Mouse (Mus musculus) lung, postnatal 25 days (tissue): ENCODE measurements around the gene Tctn1.

ENCODE experiments used
- DNase-seq: peaks from one replicate; pipeline ENCODE4 v3.0.0; 2022; ENCODE audit warnings: low spot score

The Tctn1 gene

DNA sequence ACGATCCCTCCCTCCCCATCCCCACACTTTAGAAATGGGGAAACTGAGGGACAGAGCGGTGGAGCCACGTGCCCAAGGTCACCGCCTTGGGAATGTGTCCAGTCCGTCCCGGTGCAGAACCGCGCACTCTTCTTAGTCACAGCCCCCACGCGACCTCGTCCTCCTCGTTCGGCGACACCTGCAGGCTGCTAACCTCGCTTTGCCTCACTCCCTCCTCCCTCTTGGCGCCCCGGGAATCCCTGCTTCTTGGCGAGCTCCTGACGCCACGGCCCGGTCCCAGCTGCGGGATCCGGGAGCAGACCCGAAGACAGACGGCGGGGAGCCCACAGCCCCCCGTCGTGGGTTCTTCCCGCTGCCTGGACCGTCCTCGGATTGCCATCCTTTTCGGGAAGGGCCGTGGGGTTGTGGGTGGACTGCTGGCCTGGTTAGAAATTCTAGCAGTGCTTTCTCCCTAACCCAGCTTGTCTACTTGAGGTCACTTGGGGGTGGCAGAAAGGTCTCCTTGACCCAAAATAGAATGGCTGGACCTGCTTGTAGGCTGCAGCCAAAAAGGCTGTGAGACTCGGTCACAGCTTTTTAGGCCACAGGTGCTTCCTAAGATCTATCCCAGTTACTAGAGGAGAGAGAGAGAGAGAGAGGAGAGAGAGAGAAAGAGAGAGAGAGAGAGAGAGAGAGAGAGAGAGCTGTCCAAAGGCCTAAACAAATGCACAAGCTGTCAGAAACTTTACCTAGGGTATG lies 20.9 kb upstream of the Tctn1 start:
- peak; percentile 56 for DNase-seq

DNA sequence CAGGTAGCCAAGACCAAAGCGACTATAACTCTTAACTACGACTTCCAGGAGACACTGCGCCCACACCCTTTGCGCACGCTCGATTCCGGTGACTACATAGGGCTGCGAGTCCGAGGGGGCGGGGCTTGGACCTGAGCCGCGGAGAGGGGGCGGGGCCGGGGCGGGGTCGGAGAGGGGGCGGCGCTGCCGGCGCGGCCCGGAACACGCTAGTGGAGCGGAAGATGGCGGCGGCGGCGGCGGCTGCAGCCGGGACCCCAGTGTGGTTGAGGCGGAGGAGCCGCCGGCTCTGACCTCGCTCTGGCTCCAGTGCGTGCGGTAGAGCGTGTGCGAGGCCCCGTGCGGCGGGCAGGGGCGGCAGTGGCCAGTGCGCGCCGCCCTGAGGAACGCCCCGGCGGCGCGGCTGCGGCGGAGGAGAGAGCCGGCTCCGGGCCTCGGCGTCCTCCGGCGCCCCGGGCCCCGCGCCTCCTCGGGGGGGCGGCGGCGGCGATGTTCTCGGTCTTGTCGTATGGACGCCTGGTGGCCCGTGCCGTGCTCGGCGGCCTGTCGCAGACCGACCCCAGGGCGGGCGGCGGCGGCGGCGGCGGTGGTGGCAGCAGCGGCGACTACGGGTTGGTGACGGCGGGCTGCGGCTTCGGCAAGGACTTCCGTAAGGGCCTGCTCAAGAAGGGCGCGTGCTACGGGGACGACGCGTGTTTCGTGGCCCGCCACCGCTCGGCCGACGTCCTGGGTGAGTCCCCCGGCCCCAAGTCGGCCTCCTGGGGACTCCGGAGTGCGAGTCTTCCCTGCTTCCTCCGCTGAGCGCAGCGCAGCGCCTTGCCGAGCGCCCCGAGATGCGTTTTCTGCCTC lies 20.1 kb upstream of the Tctn1 start, which contains the start of gene Pptc7:
TSS of gene Pptc7 (plus strand) at position 183 of the 846 bp plus-strand sequence.
- peak; percentile 92 for DNase-seq

GRCm38 (mm10) chr5:122283828-122284182 lies 19.5 kb upstream of the Tctn1 start:
- DNase-seq, result no peak

DNA sequence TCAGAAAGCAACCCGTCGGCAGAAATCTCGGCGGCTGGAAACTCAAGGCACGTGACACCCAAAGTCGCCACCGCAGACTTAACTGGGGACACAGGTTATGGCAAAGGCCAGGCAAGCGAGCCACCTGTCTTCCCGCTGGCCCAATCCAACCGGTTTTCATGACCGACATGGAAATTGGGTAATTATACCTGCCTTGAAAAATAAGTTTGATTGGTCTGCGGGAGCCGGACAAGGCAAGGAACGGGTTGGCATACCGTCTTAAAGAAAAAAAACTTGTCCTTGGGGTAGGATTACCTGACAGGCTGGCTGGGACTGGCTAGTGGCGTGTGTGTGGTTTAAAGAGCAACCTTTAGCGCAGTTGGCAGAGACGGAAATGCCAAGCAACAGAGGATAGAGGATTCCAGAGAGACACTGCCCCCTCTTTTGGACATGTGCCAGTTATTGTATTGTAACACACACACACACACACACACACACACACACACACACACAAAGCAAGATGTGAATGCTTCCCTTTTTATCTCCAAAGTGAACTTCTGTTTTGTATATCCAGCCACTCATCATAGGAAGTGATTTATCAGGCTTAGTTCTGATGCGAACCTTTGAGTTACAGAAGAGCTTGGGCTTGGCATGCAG lies 16.7 kb upstream of the Tctn1 start:
- peak; percentile 57 for DNase-seq

GRCm38 (mm10) chr5:122280422-122280826 lies 16.2 kb upstream of the Tctn1 start:
- peak; percentile 69 for DNase-seq

DNA sequence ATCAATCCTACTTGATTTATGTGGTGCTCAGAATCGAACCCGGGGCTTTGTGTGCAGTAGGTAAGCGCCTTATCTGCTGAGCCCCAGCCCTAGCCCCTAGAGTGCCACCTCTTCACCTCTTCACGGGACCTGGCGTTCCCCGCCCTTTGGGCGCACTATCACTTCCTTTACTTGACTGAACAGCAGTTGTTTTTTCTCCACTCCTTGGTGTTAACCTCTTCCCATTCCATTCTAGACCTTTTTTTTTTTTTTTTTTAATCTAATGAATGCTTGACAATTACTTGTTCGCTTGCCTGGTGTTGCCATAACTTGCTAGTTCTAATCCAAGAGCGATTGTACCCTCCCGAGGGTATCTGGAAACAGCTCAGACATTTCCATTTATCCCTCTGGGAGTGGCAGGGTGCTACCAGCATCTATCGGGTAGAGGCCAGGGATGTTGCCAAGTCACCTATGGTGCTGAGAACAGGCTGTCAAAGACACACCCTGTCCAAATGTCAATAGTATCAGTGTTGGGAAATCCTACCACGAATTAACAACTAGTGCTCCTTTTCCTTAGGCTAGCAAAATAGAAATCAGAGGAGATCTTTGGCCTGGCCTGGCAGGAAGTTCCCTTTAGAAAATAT lies 15.7 kb upstream of the Tctn1 start:
- peak; percentile 72 for DNase-seq

GRCm38 (mm10) chr5:122278946-122279345 lies 14.7 kb upstream of the Tctn1 start:
- no peak for DNase-seq

DNA sequence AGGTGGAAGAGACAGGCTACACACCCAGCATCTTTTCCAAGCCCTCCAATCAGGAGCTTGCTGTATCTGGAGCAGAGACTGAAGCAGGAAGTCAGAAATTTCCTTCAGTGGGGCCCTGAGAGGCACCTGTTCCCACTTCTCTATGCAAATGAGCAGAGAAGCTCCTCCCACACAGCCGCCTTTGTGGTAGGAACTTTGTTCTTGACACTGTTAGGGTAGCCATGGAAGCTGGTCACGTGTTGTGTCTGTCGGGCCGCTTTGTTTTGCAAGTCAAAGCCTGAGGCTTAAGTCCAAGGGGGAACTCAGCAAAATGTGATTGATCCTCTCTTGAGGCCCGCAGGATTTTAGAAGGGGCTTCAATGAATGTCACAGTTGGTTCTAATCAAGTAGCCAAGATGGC lies 10.5 kb upstream of the Tctn1 start:
- peak; percentile 86 for DNase-seq

DNA sequence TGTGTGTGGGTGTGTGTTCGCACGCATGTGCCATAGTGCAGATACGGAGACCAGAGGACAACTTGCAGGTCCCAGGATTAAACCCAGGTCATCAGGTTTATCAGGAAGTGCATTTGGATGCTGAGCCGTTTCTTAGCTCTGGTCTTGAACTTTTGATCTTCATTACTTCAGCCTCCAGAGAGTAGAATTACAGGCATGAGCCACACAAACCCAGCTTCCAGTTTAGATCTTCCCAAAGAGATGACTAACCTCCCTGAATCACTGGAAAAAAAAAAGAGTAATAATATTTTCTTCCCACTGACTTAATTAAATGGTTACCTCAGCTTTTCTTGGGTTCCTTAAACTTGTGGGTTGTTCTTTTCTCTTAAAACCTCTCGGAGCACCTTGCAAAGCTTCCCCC lies 8.6 kb upstream of the Tctn1 start:
- DNase-seq, result no peak

- peak; percentile 64 for DNase-seq
Observed at GRCm38 (mm10) chr5:122268858-122269604, 4.8 kb upstream of the Tctn1 start.

- DNase-seq, result peak; percentile 84
Observed at GRCm38 (mm10) chr5:122267899-122268298, 3.6 kb upstream of the Tctn1 start.

DNA sequence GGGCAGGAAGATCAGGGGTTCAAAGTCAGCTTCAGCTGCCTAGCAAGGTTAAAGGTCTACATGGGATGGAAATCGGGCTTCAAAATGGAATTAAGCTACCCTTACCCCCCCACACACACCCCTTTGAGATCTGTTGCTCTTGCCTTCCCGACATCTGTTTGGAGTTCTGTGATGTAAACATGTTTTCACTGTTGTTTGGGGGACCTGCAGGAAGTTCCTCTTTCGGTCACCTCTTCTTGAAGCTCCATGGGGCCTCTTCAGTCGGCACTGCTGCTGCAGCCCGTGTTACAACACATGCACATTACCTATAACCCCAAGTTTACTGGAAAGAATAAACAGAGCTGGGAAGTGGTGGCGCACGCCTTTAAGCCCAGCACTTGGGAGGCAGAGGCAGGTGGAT lies 2.9 kb upstream of the Tctn1 start:
- DNase-seq, result no peak

- DNase-seq, result no peak
Observed at GRCm38 (mm10) chr5:122265942-122266341, 1.7 kb upstream of the Tctn1 start.

DNA sequence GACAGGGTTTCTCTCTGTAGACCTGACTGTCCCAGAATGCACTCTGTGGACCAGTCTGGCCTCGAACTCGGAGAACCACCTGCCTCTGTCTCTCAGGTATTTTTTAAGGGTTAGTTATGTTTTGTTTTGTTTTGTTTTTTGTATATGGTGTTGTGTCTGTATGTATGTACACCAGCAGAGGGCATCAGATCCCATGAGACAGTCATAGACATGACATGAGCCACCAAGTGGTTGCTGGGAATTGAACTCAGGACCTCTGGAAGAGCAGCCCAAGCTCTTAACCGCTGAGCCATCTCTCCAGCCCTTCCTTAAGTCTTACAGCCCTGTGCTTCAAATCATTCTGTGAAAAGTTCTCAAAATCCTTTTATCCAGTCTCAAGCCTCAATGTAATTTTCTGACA lies 927 bp upstream of the Tctn1 start:
- DNase-seq, result no peak

DNA sequence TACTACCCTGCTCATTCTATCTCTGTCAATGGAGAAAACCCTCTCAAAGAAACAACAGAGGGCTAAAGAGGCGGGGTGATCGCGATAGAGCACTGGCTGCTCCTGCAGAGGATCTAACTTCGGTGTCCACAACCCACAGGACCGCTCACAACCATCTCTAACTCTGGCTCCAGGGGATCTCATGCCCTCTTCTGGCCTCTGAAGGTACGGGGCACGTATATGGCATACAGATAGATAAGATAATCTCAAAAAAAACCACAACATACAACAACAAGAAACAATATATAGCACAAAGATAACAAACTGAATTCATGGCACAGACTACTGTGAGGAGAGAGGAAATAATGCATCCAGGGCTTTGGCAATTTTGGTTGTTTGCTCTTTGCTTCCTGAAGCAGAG lies 2.2 kb downstream of the Tctn1 start:
- no peak for DNase-seq

GRCm38 (mm10) chr5:122258027-122258741 lies 6.1 kb downstream of the Tctn1 start:
- no peak for DNase-seq

- no peak for DNase-seq
Observed at GRCm38 (mm10) chr5:122251895-122252606, 12.2 kb downstream of the Tctn1 start.

DNA sequence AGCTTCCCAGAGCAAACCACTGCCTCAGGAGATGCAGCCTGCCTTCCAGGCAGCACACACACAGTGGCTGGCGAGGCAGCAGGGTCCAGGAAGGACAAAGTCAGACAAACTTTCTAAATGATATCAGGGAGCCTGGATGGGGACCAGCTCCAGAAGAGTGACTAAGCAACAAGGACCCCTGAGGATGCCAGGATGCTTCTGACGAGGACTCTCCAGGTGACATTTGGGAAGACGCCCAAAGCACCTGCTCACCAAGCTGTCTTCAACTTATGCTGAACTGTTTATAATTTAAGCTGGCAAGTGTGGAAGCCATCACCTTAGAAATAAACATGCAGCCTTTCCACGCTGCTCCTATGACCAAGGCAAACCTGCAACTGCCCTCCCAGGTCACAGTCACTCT lies 15.0 kb downstream of the Tctn1 start:
- DNase-seq, result no peak

- no peak for DNase-seq
Observed at GRCm38 (mm10) chr5:122247934-122248333, 16.3 kb downstream of the Tctn1 start.

GRCm38 (mm10) chr5:122247529-122247928 lies 16.7 kb downstream of the Tctn1 start:
- DNase-seq, result no peak
